Mouse (Mus musculus): ENCODE data around the gene Cotl1. TPM values are rescaled to one million over a fixed set of nuclear protein-coding genes. Genes with fewer than 3 reads are reported as not detected.

Gene Cotl1
- polyA plus RNA-seq, 2 experiments = 147 to 212 TPM

- ATAC-seq (ENCODE audit: low FRiP score, low read depth) (no peak), DNase-seq (ENCODE audit: low spot score) (no peak)
- no peaks in the 10 kb centered on the region for H3K27me3 ChIP-seq (ENCODE audit: control insufficient read depth, insufficient read depth, low read length)
- 89% methylated on average over 7 of the region's 7 CpGs for WGBS
- no peak overlapping the region for H3K9ac ChIP-seq (ENCODE audit: low read depth, low read length, severe bottlenecking)
- H3K4me1 ChIP-seq (ENCODE audit: control insufficient read depth, insufficient read depth, low read length) = 0 out of 2 replicates have a peak, but pooled peaks cover 9% of the 10 kb centered on the region
- no peaks in the 10 kb centered on the region for H3K36me3 ChIP-seq (ENCODE audit: control insufficient read depth, insufficient read depth, low read length)
- no peak overlapping the region for H3K4me3 ChIP-seq (replicated peaks; ENCODE audit: low read length)
- no peak for TF ChIP-seq POLR2A (IDR thresholded peaks at IDR 0.05; ENCODE audit: borderline replicate concordance, extremely low read depth, insufficient read depth, insufficient read length)
- H3K27ac ChIP-seq (replicated peaks; ENCODE audit: low read depth, low read length) = no peak overlapping the region
- H3K9me3 ChIP-seq (ENCODE audit: control insufficient read depth, low read length) = no peaks in the 10 kb centered on the region
- H3K4me2 ChIP-seq (replicated peaks; ENCODE audit: low read depth, low read length, severe bottlenecking) = no peak overlapping the region
Measured at GRCm38 (mm10) chr8:119789581-119789980, 50.8 kb downstream of the Cotl1 start.

- Histone ChIP-seq H3K4me1 (ENCODE audit: control insufficient read depth, insufficient read depth, low read length) (0 out of 2 replicates have a peak, but pooled peaks cover 9% of the 10 kb centered on the region), H3K36me3 (ENCODE audit: control insufficient read depth, insufficient read depth, low read length) (no peaks in the 10 kb centered on the region), H3K9me3 (ENCODE audit: control insufficient read depth, low read length) (no peaks in the 10 kb centered on the region), H3K9ac (ENCODE audit: low read depth, low read length, severe bottlenecking) (no peak overlapping the region), H3K4me3 (replicated peaks; ENCODE audit: low read length) (no peak overlapping the region), H3K4me2 (replicated peaks; ENCODE audit: low read depth, low read length, severe bottlenecking) (no peak overlapping the region), H3K27me3 (ENCODE audit: control insufficient read depth, insufficient read depth, low read length) (no peaks in the 10 kb centered on the region), H3K27ac (replicated peaks; ENCODE audit: low read depth, low read length) (no peak overlapping the region)
- 66% methylated on average over 9 of the region's 9 CpGs for WGBS
- no peak for DNase-seq (ENCODE audit: low spot score)
- TF ChIP-seq POLR2A (IDR thresholded peaks at IDR 0.05; ENCODE audit: borderline replicate concordance, extremely low read depth, insufficient read depth, insufficient read length) = no peak
- ATAC-seq (ENCODE audit: low FRiP score, low read depth) = no peak
Measured at GRCm38 (mm10) chr8:119788607-119789381, 51.5 kb downstream of the Cotl1 start.

GRCm38 (mm10) chr8:119787341-119787740 is 53.0 kb downstream of the Cotl1 start:
- DNase-seq (ENCODE audit: low spot score) = no peak
- Histone ChIP-seq H3K27me3 (ENCODE audit: control insufficient read depth, insufficient read depth, low read length) (no peaks in the 10 kb centered on the region), H3K9me3 (ENCODE audit: control insufficient read depth, low read length) (no peaks in the 10 kb centered on the region), H3K9ac (ENCODE audit: low read depth, low read length, severe bottlenecking) (no peak overlapping the region), H3K4me3 (replicated peaks; ENCODE audit: low read length) (no peak overlapping the region), H3K36me3 (ENCODE audit: control insufficient read depth, insufficient read depth, low read length) (no peaks in the 10 kb centered on the region), H3K4me1 (ENCODE audit: control insufficient read depth, insufficient read depth, low read length) (0 out of 2 replicates have a peak, but pooled peaks cover 9% of the 10 kb centered on the region), H3K4me2 (replicated peaks; ENCODE audit: low read depth, low read length, severe bottlenecking) (no peak overlapping the region), H3K27ac (replicated peaks; ENCODE audit: low read depth, low read length) (no peak overlapping the region)
- 41% methylated on average over 4 of the region's 4 CpGs for WGBS
- TF ChIP-seq POLR2A (IDR thresholded peaks at IDR 0.05; ENCODE audit: borderline replicate concordance, extremely low read depth, insufficient read depth, insufficient read length) = no peak
- ATAC-seq (ENCODE audit: low FRiP score, low read depth) = no peak

GRCm38 (mm10) chr8:119786871-119787270 is 53.5 kb downstream of the Cotl1 start:
- Histone ChIP-seq H3K36me3 (ENCODE audit: control insufficient read depth, insufficient read depth, low read length) (no peaks in the 10 kb centered on the region), H3K9ac (ENCODE audit: low read depth, low read length, severe bottlenecking) (no peak overlapping the region), H3K9me3 (ENCODE audit: control insufficient read depth, low read length) (no peaks in the 10 kb centered on the region), H3K27ac (replicated peaks; ENCODE audit: low read depth, low read length) (no peak overlapping the region), H3K27me3 (ENCODE audit: control insufficient read depth, insufficient read depth, low read length) (no peaks in the 10 kb centered on the region), H3K4me2 (replicated peaks; ENCODE audit: low read depth, low read length, severe bottlenecking) (no peak overlapping the region), H3K4me1 (ENCODE audit: control insufficient read depth, insufficient read depth, low read length) (0 out of 2 replicates have a peak, but pooled peaks cover 7% of the 10 kb centered on the region), H3K4me3 (replicated peaks; ENCODE audit: low read length) (no peak overlapping the region)
- no peak for TF ChIP-seq POLR2A (IDR thresholded peaks at IDR 0.05; ENCODE audit: borderline replicate concordance, extremely low read depth, insufficient read depth, insufficient read length)
- ATAC-seq (ENCODE audit: low FRiP score, low read depth) = no peak
- DNase-seq (ENCODE audit: low spot score) = no peak
- WGBS = 68% methylated on average over 3 of the region's 3 CpGs

- Histone ChIP-seq H3K27me3 (ENCODE audit: control insufficient read depth, insufficient read depth, low read length) (no peaks in the 10 kb centered on the region), H3K4me1 (ENCODE audit: control insufficient read depth, insufficient read depth, low read length) (no peaks in the 10 kb centered on the region), H3K4me3 (replicated peaks; ENCODE audit: low read length) (no peak overlapping the region), H3K9me3 (ENCODE audit: control insufficient read depth, low read length) (no peaks in the 10 kb centered on the region), H3K27ac (replicated peaks; ENCODE audit: low read depth, low read length) (no peak overlapping the region), H3K4me2 (replicated peaks; ENCODE audit: low read depth, low read length, severe bottlenecking) (no peak overlapping the region), H3K36me3 (ENCODE audit: control insufficient read depth, insufficient read depth, low read length) (no peaks in the 10 kb centered on the region), H3K9ac (ENCODE audit: low read depth, low read length, severe bottlenecking) (no peak overlapping the region)
- no peak for DNase-seq (ENCODE audit: low spot score)
- 43% methylated on average over 18 of the region's 18 CpGs for WGBS
- no peak for TF ChIP-seq POLR2A (IDR thresholded peaks at IDR 0.05; ENCODE audit: borderline replicate concordance, extremely low read depth, insufficient read depth, insufficient read length)
- ATAC-seq (ENCODE audit: low FRiP score, low read depth) = no peak
Measured at GRCm38 (mm10) chr8:119785764-119786405, 54.5 kb downstream of the Cotl1 start.

Data from limb, embryonic 14.5 days (tissue).